Mouse (Mus musculus) midbrain, embryonic 14.5 days (tissue): ENCODE measurements at regions not wholly inside any gene's neighbourhood (a gene's known extent, or its start where the extent isn't known, plus 50 kb on each side); places are given as distances from the start of the nearest gene placed in this dataset.

ENCODE experiments used
- ATAC-seq: fragments of 200-750 bp; cut with Nextera tagmentation; 2 replicates; pipeline ENCODE4 v1.8.0; 2017; ENCODE audit warnings: moderate number of reproducible peaks, moderate library complexity; ENCODE audit not compliant: low FRiP score, low TSS enrichment
- DNase-seq: peaks from one replicate; pipeline ENCODE4 v3.0.0-alpha.2; 2015
- H3K27ac ChIP-seq: fragments of 300-500 bp; sonication (generic); replicated peaks from 2 replicates; pipeline ENCODE4 v1.5.1; 2014; ENCODE audit warnings: mild to moderate bottlenecking, low read depth, low read length, moderate library complexity
- H3K27me3 ChIP-seq: fragments of 300-500 bp; sonication (generic); 2 replicates; pipeline ENCODE4 v1.6.1; 2014; ENCODE audit warnings: low read length, control low read depth, mixed read lengths; ENCODE audit not compliant: control insufficient read depth, insufficient read depth
- H3K36me3 ChIP-seq: fragments of 300-500 bp; sonication (generic); 2 replicates; pipeline ENCODE4 v1.6.1; 2014; ENCODE audit warnings: low read length, control low read depth; ENCODE audit not compliant: control insufficient read depth, insufficient read depth
- H3K4me1 ChIP-seq: fragments of 300-500 bp; sonication (generic); 2 replicates; pipeline ENCODE4 v1.6.1; 2014; ENCODE audit warnings: mild to moderate bottlenecking, antibody characterized with exemption, low read length, control low read depth; ENCODE audit not compliant: control insufficient read depth, insufficient read depth
- H3K4me2 ChIP-seq: fragments of 300-500 bp; sonication (generic); 2 replicates; pipeline ENCODE4 v1.6.1; 2014; ENCODE audit warnings: mild to moderate bottlenecking, low read length, moderate library complexity
- H3K4me3 ChIP-seq: fragments of 300-500 bp; sonication (generic); replicated peaks from 2 replicates; pipeline ENCODE4 v1.5.1; 2014; ENCODE audit warnings: low read depth, low read length
- H3K9ac ChIP-seq: fragments of 300-500 bp; sonication (generic); replicated peaks from 2 replicates; pipeline ENCODE4 v1.6.1; 2014; ENCODE audit warnings: mild to moderate bottlenecking, low read length, moderate library complexity
- H3K9me3 ChIP-seq: fragments of 300-500 bp; sonication (generic); 2 replicates; pipeline ENCODE4 v1.6.1; 2016; ENCODE audit warnings: low read length, control low read depth, mixed read lengths; ENCODE audit not compliant: control insufficient read depth
- WGBS: fragments of 180-500 bp; shearing (Covaris S2); extraction: QIAGEN DNeasy Blood & Tissue Kit; methylation state at CpG from one replicate; pipeline ENCODE4 v1.1.7; 2014; 5-methylcytosine and 5-hydroxymethylcytosine counted together

GRCm38 (mm10) chr5:90164434-90164833, 59.4 kb downstream of the Cox18 start:
- no peaks in the 10 kb centered on the region for H3K9me3 ChIP-seq
- H3K36me3 ChIP-seq = no peaks in the 10 kb centered on the region
- no peaks in the 10 kb centered on the region for H3K27me3 ChIP-seq
- no peak overlapping the region for H3K27ac ChIP-seq
- DNase-seq = no peak
- H3K9ac ChIP-seq = no peak overlapping the region
- H3K4me2 ChIP-seq = no peak overlapping the region
- WGBS = 93% methylated on average over 8 of the region's 8 CpGs
- ATAC-seq = no peak
- no peak overlapping the region for H3K4me3 ChIP-seq
- no peaks in the 10 kb centered on the region for H3K4me1 ChIP-seq

- H3K4me1 ChIP-seq = no peaks in the 10 kb centered on the region
- H3K4me3 ChIP-seq = no peak overlapping the region
- H3K9me3 ChIP-seq = no peaks in the 10 kb centered on the region
- ATAC-seq (no peak), DNase-seq (no peak)
- no peak overlapping the region for H3K27ac ChIP-seq
- H3K9ac ChIP-seq = no peak overlapping the region
- WGBS = 85% methylated on average over 18 of the region's 18 CpGs
- H3K4me2 ChIP-seq = no peak overlapping the region
- H3K36me3 ChIP-seq = no peaks in the 10 kb centered on the region
- H3K27me3 ChIP-seq = no peaks in the 10 kb centered on the region
Observed at GRCm38 (mm10) chr5:90163033-90163859, 60.6 kb downstream of the Cox18 start.

DNA sequence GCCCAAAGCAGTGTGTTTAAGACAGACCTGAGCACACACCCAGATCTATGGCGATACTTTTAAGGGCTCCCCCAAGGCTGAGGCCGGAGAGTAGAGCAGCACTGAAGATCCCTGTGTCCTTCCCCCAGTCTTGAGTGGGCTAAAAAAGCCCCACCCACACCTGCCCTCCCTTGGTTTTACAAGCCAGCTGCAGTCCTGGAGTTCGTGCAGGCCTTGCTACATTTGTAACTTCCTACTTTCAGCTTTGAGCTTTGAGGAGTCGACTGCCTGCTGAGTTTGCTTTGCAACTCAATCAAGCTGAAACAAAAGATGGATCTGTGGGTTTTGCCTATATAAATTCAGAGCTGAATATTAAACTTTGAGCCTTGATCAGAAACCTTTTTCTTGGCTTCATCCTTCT, 63.5 kb downstream of the Cox18 start:
- Histone ChIP-seq H3K9ac (no peak overlapping the region), H3K9me3 (no peaks in the 10 kb centered on the region), H3K36me3 (no peaks in the 10 kb centered on the region), H3K4me3 (no peak overlapping the region), H3K4me2 (no peak overlapping the region), H3K4me1 (no peaks in the 10 kb centered on the region), H3K27ac (no peak overlapping the region), H3K27me3 (no peaks in the 10 kb centered on the region)
- WGBS = 62% methylated on average over 4 of the region's 4 CpGs
- ATAC-seq = no peak
- no peak for DNase-seq

GRCm38 (mm10) chr5:90156522-90156921, 67.3 kb downstream of the Cox18 start:
- Histone ChIP-seq H3K9ac (no peak overlapping the region), H3K27me3 (no peaks in the 10 kb centered on the region), H3K4me2 (no peak overlapping the region), H3K36me3 (no peaks in the 10 kb centered on the region), H3K4me1 (no peaks in the 10 kb centered on the region), H3K27ac (no peak overlapping the region), H3K4me3 (no peak overlapping the region), H3K9me3 (no peaks in the 10 kb centered on the region)
- DNase-seq (no peak), ATAC-seq (no peak)
- 90% methylated on average over 4 of the region's 4 CpGs for WGBS

- Histone ChIP-seq H3K4me2 (no peak overlapping the region), H3K9ac (no peak overlapping the region), H3K27ac (no peak overlapping the region), H3K4me1 (no peaks in the 10 kb centered on the region), H3K36me3 (no peaks in the 10 kb centered on the region), H3K27me3 (no peaks in the 10 kb centered on the region), H3K9me3 (no peaks in the 10 kb centered on the region), H3K4me3 (no peak overlapping the region)
- DNase-seq (peak; percentile 8), ATAC-seq (no peak)
- 89% methylated on average over 22 of the region's 22 CpGs for WGBS
Observed at GRCm38 (mm10) chr5:90149611-90150532, 73.9 kb downstream of the Cox18 start.

- H3K9me3 ChIP-seq = no peaks in the 10 kb centered on the region
- 85% methylated on average over 7 of the region's 7 CpGs for WGBS
- no peak overlapping the region for H3K4me2 ChIP-seq
- no peak overlapping the region for H3K4me3 ChIP-seq
- H3K27me3 ChIP-seq = no peaks in the 10 kb centered on the region
- DNase-seq (no peak), ATAC-seq (no peak)
- no peaks in the 10 kb centered on the region for H3K4me1 ChIP-seq
- no peak overlapping the region for H3K27ac ChIP-seq
- H3K9ac ChIP-seq = no peak overlapping the region
- H3K36me3 ChIP-seq = no peaks in the 10 kb centered on the region
Observed at GRCm38 (mm10) chr5:90135971-90136370, 87.8 kb downstream of the Cox18 start.

DNA sequence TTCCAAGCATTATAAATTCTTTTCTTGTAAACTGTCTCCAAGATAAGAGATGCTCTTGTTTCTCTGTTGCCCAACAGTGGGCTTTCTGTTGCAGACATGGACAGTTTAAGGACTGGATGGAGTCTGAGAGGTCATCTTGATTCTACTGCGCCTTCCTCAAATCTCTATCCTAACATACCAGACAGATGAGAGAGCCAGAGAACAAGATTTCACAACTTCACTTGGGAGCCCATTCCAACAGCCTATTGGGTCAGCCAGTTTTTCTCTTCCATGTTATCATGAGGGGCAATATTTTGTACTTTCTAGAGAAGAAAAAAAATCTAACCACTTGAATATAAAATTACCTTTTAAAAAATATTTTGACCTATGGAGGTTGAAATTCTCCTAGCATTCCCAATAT, 116.8 kb downstream of the Cox18 start:
- 93% methylated on average over 1 of the region's 1 CpGs for WGBS
- Histone ChIP-seq H3K9me3 (no peaks in the 10 kb centered on the region), H3K4me1 (no peaks in the 10 kb centered on the region), H3K4me2 (no peak overlapping the region), H3K27ac (no peak overlapping the region), H3K27me3 (no peaks in the 10 kb centered on the region), H3K9ac (no peak overlapping the region), H3K36me3 (no peaks in the 10 kb centered on the region), H3K4me3 (no peak overlapping the region)
- ATAC-seq (no peak), DNase-seq (no peak)

DNA sequence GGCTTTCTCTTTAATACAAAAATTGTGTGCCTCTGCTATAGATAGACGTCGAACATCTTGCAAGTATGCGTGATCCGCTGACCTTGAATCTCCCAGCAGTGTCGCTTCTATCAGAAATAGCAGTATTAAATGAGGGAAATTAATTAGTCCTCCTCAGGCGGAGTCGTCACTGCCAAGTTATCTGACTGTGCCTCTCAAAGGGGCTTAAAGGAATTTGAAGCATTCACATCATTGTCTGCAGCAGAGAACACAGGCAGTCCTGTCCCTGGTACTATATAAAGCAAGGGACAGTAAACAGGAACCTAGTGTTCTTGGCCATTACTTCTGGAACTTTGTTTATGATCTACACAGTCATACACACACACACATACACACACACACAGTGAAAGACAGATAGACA, 119.1 kb downstream of the Cox18 start:
- DNase-seq (peak; percentile 2), ATAC-seq (no peak)
- H3K36me3 ChIP-seq = no peaks in the 10 kb centered on the region
- no peaks in the 10 kb centered on the region for H3K27me3 ChIP-seq
- H3K9me3 ChIP-seq = no peaks in the 10 kb centered on the region
- H3K4me1 ChIP-seq = no peaks in the 10 kb centered on the region
- H3K9ac ChIP-seq = no peak overlapping the region
- H3K4me3 ChIP-seq = no peak overlapping the region
- 71% methylated on average over 7 of the region's 7 CpGs for WGBS
- H3K4me2 ChIP-seq = no peak overlapping the region
- H3K27ac ChIP-seq = no peak overlapping the region
